Mouse (Mus musculus) heart, postnatal 14 days (tissue): Measurements from ENCODE around the gene Nomo1. TPM values are rescaled to one million over a fixed set of nuclear protein-coding genes. Genes with fewer than 3 reads are reported as not detected.

Source experiments
- DNase-seq, 2 experiments: peaks; one replicate each; pipeline ENCODE4 v3.0.0; 2021 to 2022
- intact Hi-C: fragments of 180-260 bp; cut with DNase I; formaldehyde crosslinking; loops from one replicate; pipeline ENCODE4 v1.15.1; 2025
- total RNA-seq, 2 experiments: library from RNA; stranded (reverse); gene quantifications; 2 replicates each; pipeline ENCODE4 v1.2.3; 2021

The Nomo1 gene
- total RNA-seq, 2 experiments from 2014 or later = 68.0 to 68.6 TPM

GRCm38 (mm10) chr7:46098221-46098918 is 64.9 kb downstream of the Nomo1 start:
- intact Hi-C loops = no loop called here
- peak; percentile 48 to 60 for DNase-seq

GRCm38 (mm10) chr7:46098919-46099286 is 65.4 kb downstream of the Nomo1 start:
- intact Hi-C loops = no loop called here
- no peak for DNase-seq

- intact Hi-C loops = no loop called here
- peak in 1 of 2 experiments; percentile 31 for DNase-seq
Observed at GRCm38 (mm10) chr7:46099682-46100081, 66.2 kb downstream of the Nomo1 start.

- intact Hi-C loops = no loop called here
- peak; percentile 80 to 87 for DNase-seq
Observed at GRCm38 (mm10) chr7:46100563-46100962, 67.1 kb downstream of the Nomo1 start, which contains the start of gene Kcnj11. Kcnj11 (minus strand) TSS chr7:46100764.

- intact Hi-C loops = no loop called here
- no peak for DNase-seq
Observed at GRCm38 (mm10) chr7:46103075-46103591, 69.6 kb downstream of the Nomo1 start.

GRCm38 (mm10) chr7:46103771-46104170 is 70.3 kb downstream of the Nomo1 start:
- DNase-seq = no peak
- intact Hi-C loops = no loop called here

- intact Hi-C loops = no loop called here
- peak; percentile 40 to 47 for DNase-seq
Observed at GRCm38 (mm10) chr7:46104256-46104915, 70.9 kb downstream of the Nomo1 start.

- intact Hi-C loops = no loop called here
Observed at GRCm38 (mm10) chr7:46105484-46105883, 72.0 kb downstream of the Nomo1 start.

GRCm38 (mm10) chr7:46110079-46110478 is 76.6 kb downstream of the Nomo1 start:
- DNase-seq = no peak
- intact Hi-C loops = no loop called here

More at GRCm38 (mm10) chr7:46105484-46105883, 72.0 kb downstream of the Nomo1 start:
- DNase-seq = no peak

- intact Hi-C loops = no loop called here
- DNase-seq = no peak
Observed at GRCm38 (mm10) chr7:46111212-46111817, 77.8 kb downstream of the Nomo1 start.

- DNase-seq = no peak
- intact Hi-C loops = no loop called here
Observed at GRCm38 (mm10) chr7:46111938-46112337, 78.4 kb downstream of the Nomo1 start.

- peak in 1 of 2 experiments; percentile 32 for DNase-seq
- intact Hi-C loops = no loop called here
Observed at GRCm38 (mm10) chr7:46113435-46113834, 79.9 kb downstream of the Nomo1 start.

GRCm38 (mm10) chr7:46116118-46116581 is 82.7 kb downstream of the Nomo1 start:
- peak; percentile 55 to 73 for DNase-seq
- intact Hi-C loops = no loop called here

- intact Hi-C loops = no loop called here
- DNase-seq = no peak
Observed at GRCm38 (mm10) chr7:46117035-46117434, 83.5 kb downstream of the Nomo1 start.

GRCm38 (mm10) chr7:46122964-46123363 is 89.5 kb downstream of the Nomo1 start:
- no peak for DNase-seq
- intact Hi-C loops = no loop called here

- intact Hi-C loops = no loop called here
Observed at GRCm38 (mm10) chr7:46124460-46124859, 91.0 kb downstream of the Nomo1 start.

GRCm38 (mm10) chr7:46125340-46125739 is 91.8 kb downstream of the Nomo1 start:
- DNase-seq = no peak
- intact Hi-C loops = no loop called here

More at GRCm38 (mm10) chr7:46124460-46124859, 91.0 kb downstream of the Nomo1 start:
- no peak for DNase-seq

- no peak for DNase-seq
- intact Hi-C loops = no loop called here
Observed at GRCm38 (mm10) chr7:46128196-46128595, 94.7 kb downstream of the Nomo1 start.

GRCm38 (mm10) chr7:46129463-46130179 is 96.1 kb downstream of the Nomo1 start:
- no peak for DNase-seq
- intact Hi-C loops = no loop called here

GRCm38 (mm10) chr7:46130723-46131122 is 97.2 kb downstream of the Nomo1 start:
- intact Hi-C loops = no loop called here
- DNase-seq = no peak
